10 mouse cellular contexts compared by ENCODE assay signal in genomic region chr3:89271760-89272159, GRCm38 (mm10). TPM values are rescaled to one million over a fixed set of nuclear protein-coding genes. Genes with fewer than 3 reads are reported as not detected.
DNase-seq lines count a peak whose midpoint lies in the region; ATAC-seq and TF ChIP-seq lines count a peak whose summit lies in the region.
"Had no signal": no experiment of that assay in that cellular context is flagged by ENCODE, and none has a peak within 500 bp of the region (broad histone marks: within the 10 kb centered on the region; RNA-seq: fewer than 3 reads in every experiment).

No protein-coding gene starts in this region.

- H3K27me3 ChIP-seq in liver, adult 2 months (ENCODE audit: control insufficient read depth, insufficient read depth, low read length), result no peaks in the 10 kb centered on the region
- peaks cover 35% of the 10 kb centered on the region for H3K27me3 ChIP-seq in liver, embryonic 12.5 days (replicated peaks)

- TF ChIP-seq POLR2A in liver, adult 2 months (IDR thresholded peaks at IDR 0.05; ENCODE audit: extremely low read depth, insufficient read depth, low read length), result no peak
- TF ChIP-seq POLR2A in brain, embryonic 14.5 days (IDR thresholded peaks at IDR 0.05; ENCODE audit: borderline replicate concordance, extremely low read depth, insufficient read depth, insufficient read length, poor library complexity, severe bottlenecking), result no peak

- no peak overlapping the region for H3K4me2 ChIP-seq in liver, embryonic 12.5 days

- H3K4me1 ChIP-seq in liver, adult 2 months (ENCODE audit: control insufficient read depth, insufficient read depth, low read length), result peaks cover 33% of the 10 kb centered on the region
- H3K4me1 ChIP-seq in liver, embryonic 12.5 days, result peaks cover 38% of the 10 kb centered on the region

- no peak for TF ChIP-seq CTCF in liver, adult 2 months (IDR thresholded peaks at IDR 0.05; ENCODE audit: low read depth, low read length)
- no peak for TF ChIP-seq CTCF in brain, embryonic 14.5 days (IDR thresholded peaks at IDR 0.05; ENCODE audit: borderline replicate concordance, extremely low read depth, insufficient read depth, insufficient read length)

- no peak overlapping the region for H3K27ac ChIP-seq in liver, adult 2 months (replicated peaks; ENCODE audit: insufficient read depth, low read depth, low read length)
- H3K27ac ChIP-seq in liver, embryonic 12.5 days, result no peak overlapping the region

- peaks cover 33% of the 10 kb centered on the region for H3K36me3 ChIP-seq in liver, adult 2 months (ENCODE audit: control insufficient read depth, insufficient read depth, low read length)
- peaks cover 5% of the 10 kb centered on the region; the same call in 1 of the 2 replicates for H3K36me3 ChIP-seq in liver, embryonic 12.5 days

- no peak overlapping the region for H3K4me3 ChIP-seq in liver, adult 2 months (ENCODE audit: insufficient read depth, low read depth, low read length)
- H3K4me3 ChIP-seq in liver, embryonic 12.5 days, result no peak overlapping the region

- H3K9me3 ChIP-seq in liver, embryonic 12.5 days (replicated peaks), result no peaks in the 10 kb centered on the region

- H3K9ac ChIP-seq in liver, adult 2 months (ENCODE audit: low read depth, low read length), result no peak overlapping the region
- no peak overlapping the region for H3K9ac ChIP-seq in liver, embryonic 12.5 days

- 35% methylated on average over 6 of the region's 6 CpGs for WGBS in liver, adult 2 months
- 67% methylated on average over 6 of the region's 6 CpGs for WGBS in liver, embryonic 12.5 days (ENCODE audit: insufficient replicate concordance)

- ATAC-seq in liver, embryonic 12.5 days, result no peak
- ATAC-seq in CD4-positive, CD25-positive, alpha-beta regulatory T cell, adult 4 months, result no peak
- ATAC-seq: inflammation-experienced regulatory T-cells, adult 6 months had no signal

- peak; percentile 29 for DNase-seq in gastrocnemius, postnatal 10 days
- no peak for DNase-seq in gastrocnemius, postnatal 4 days (ENCODE audit: low spot score in 2 of 2)
- DNase-seq in liver, adult 2 months (ENCODE audit: extremely low read depth, low read depth, low spot score), result peak; percentile 62
- DNase-seq in brain, embryonic 14.5 days (ENCODE audit: low read depth), result peak; percentile 24
- peak; percentile 51 for DNase-seq in lung, postnatal 10 days
- no peak for DNase-seq in right cerebral cortex, postnatal 4 days
- DNase-seq: thymus, postnatal 4 days had no signal

- H3K79me2 ChIP-seq in liver, adult 2 months (ENCODE audit: control insufficient read depth, insufficient read depth, low read length), result peaks cover 10% of the 10 kb centered on the region; the same call in 1 of the 2 replicates

RNA-seq across cellular contexts. Expression of gene Slc50a1, which starts 1.4 kb away (rescaled TPM):
- total RNA-seq in gastrocnemius, postnatal 10 days (2021), result 10 to 100 TPM; 19.0 to 28.7 TPM
- 10 to 100 TPM; 31.7 to 37.7 TPM for total RNA-seq in gastrocnemius, postnatal 4 days (2021)
- total RNA-seq in liver, adult 2 months (2014; rRNA removed), result 6.4 and 7.0 TPM in 2 replicates
- 36.3 and 41.2 TPM in 2 replicates for polyA plus RNA-seq in liver, adult 2 months (2012; rRNA removed)
- 19.3 and 21.6 TPM in 2 replicates for polyA plus RNA-seq in liver, embryonic 12.5 days (2016; fragmentation: Nextera tagmentation; extraction: Ambion mirVana)
- polyA plus RNA-seq in brain, embryonic 14.5 days (2012; rRNA removed), result 41.4 and 71.8 TPM in 2 replicates
- 100 to 1,000 TPM; 248 to 324 TPM for polyA plus RNA-seq in CD4-positive, CD25-positive, alpha-beta regulatory T cell, adult 4 months (2017; shearing (Covaris generic))

RNA-seq across cellular contexts. Expression of gene Efna1, which starts 9.2 kb away (rescaled TPM):
- 10 to 100 TPM; 21.1 to 26.3 TPM for total RNA-seq in gastrocnemius, postnatal 10 days (2021)
- total RNA-seq in gastrocnemius, postnatal 4 days (2021), result 10 to 100 TPM; 20.4 to 21.8 TPM
- total RNA-seq in liver, adult 2 months (2014; rRNA removed), result 22.1 and 35.2 TPM in 2 replicates
- 73.1 and 73.4 TPM in 2 replicates for polyA plus RNA-seq in liver, adult 2 months (2012; rRNA removed)
- 5.2 and 5.3 TPM in 2 replicates for polyA plus RNA-seq in liver, embryonic 12.5 days (2016; fragmentation: Nextera tagmentation; extraction: Ambion mirVana)
- 11.2 and 12.0 TPM in 2 replicates for polyA plus RNA-seq in brain, embryonic 14.5 days (2012; rRNA removed)
- not detected for polyA plus RNA-seq in CD4-positive, CD25-positive, alpha-beta regulatory T cell, adult 4 months (2017; shearing (Covaris generic))
- polyA plus RNA-seq: inflammation-experienced regulatory T-cells, adult 6 months had no signal

RNA-seq across cellular contexts. Expression of gene Dpm3, which starts 12.6 kb away (rescaled TPM):
- 10 to 100 TPM; 47.4 to 54.9 TPM for total RNA-seq in gastrocnemius, postnatal 10 days (2021)
- 10 to 100 TPM; 61.2 to 62.8 TPM for total RNA-seq in gastrocnemius, postnatal 4 days (2021)
- 102 and 131 TPM in 2 replicates for total RNA-seq in liver, adult 2 months (2014; rRNA removed)
- 243 and 245 TPM in 2 replicates for polyA plus RNA-seq in liver, adult 2 months (2012; rRNA removed)
- polyA plus RNA-seq in liver, embryonic 12.5 days (2016; fragmentation: Nextera tagmentation; extraction: Ambion mirVana), result 72.3 and 73.6 TPM in 2 replicates
- polyA plus RNA-seq in brain, embryonic 14.5 days (2012; rRNA removed), result 145 and 269 TPM in 2 replicates
- polyA plus RNA-seq in CD4-positive, CD25-positive, alpha-beta regulatory T cell, adult 4 months (2017; shearing (Covaris generic)), result 100 to 1,000 TPM; 116 to 155 TPM

RNA-seq across cellular contexts. Expression of gene Trim46, which starts 25.7 kb away (rescaled TPM):
- total RNA-seq in gastrocnemius, postnatal 10 days (2021), result under 1 TPM; 0.70 to 0.86 TPM
- under 1 TPM; 0.73 to 0.83 TPM for total RNA-seq in gastrocnemius, postnatal 4 days (2021)
- total RNA-seq in liver, adult 2 months (2014; rRNA removed), result 0.07 and 0.18 TPM in 2 replicates
- polyA plus RNA-seq in liver, adult 2 months (2012; rRNA removed), result 0.16 and 0.25 TPM in 2 replicates
- polyA plus RNA-seq in liver, embryonic 12.5 days (2016; fragmentation: Nextera tagmentation; extraction: Ambion mirVana), result 0.31 and 0.38 TPM in 2 replicates
- 131 and 144 TPM in 2 replicates for polyA plus RNA-seq in brain, embryonic 14.5 days (2012; rRNA removed)
- 1 to 10 TPM; 4.0 to 7.0 TPM for polyA plus RNA-seq in CD4-positive, CD25-positive, alpha-beta regulatory T cell, adult 4 months (2017; shearing (Covaris generic))

RNA-seq across cellular contexts. Expression of gene Krtcap2, which starts 26.0 kb away (rescaled TPM):
- total RNA-seq in gastrocnemius, postnatal 10 days (2021), result 10 to 100 TPM; 78.1 to 93.1 TPM
- total RNA-seq in gastrocnemius, postnatal 4 days (2021), result 100 to 1,000 TPM in 1 of 2 experiments, 10 to 100 TPM in 1; 99.9 to 117 TPM
- total RNA-seq in liver, adult 2 months (2014; rRNA removed), result 45.1 and 60.3 TPM in 2 replicates
- 157 and 197 TPM in 2 replicates for polyA plus RNA-seq in liver, adult 2 months (2012; rRNA removed)
- 170 and 187 TPM in 2 replicates for polyA plus RNA-seq in liver, embryonic 12.5 days (2016; fragmentation: Nextera tagmentation; extraction: Ambion mirVana)
- polyA plus RNA-seq in brain, embryonic 14.5 days (2012; rRNA removed), result 86.7 and 106 TPM in 2 replicates
- polyA plus RNA-seq in CD4-positive, CD25-positive, alpha-beta regulatory T cell, adult 4 months (2017; shearing (Covaris generic)), result 100 to 1,000 TPM; 258 to 319 TPM

Comparison
In these comparisons a context has a peak if more than half of its experiments do, and no peak if none do; other contexts are left out.
1. DNase-seq: peak in gastrocnemius, postnatal 10 days (single experiment), liver, adult 2 months (single experiment), brain, embryonic 14.5 days (single experiment) and lung, postnatal 10 days (single experiment); none in gastrocnemius, postnatal 4 days (0 of 2) and right cerebral cortex, postnatal 4 days (single experiment).